Mouse (Mus musculus) forebrain, embryonic 11.5 days (tissue): ENCODE measurements around the gene Lrba. TPM values are rescaled to one million over a fixed set of nuclear protein-coding genes. Genes with fewer than 3 reads are reported as not detected.

Experiments
- ATAC-seq: fragments of 200-750 bp; cut with Nextera tagmentation; replicated peaks from 2 replicates; pipeline ENCODE4 v1.8.0; 2017; ENCODE audit warnings: moderate TSS enrichment; ENCODE audit not compliant: low FRiP score
- DNase-seq: peaks from one replicate; pipeline ENCODE4 v3.0.0-alpha.2; 2017; ENCODE audit warnings: low spot score
- H3K27ac ChIP-seq: fragments of 300-500 bp; sonication (generic); 2 replicates; pipeline ENCODE4 v1.5.1; 2014; ENCODE audit warnings: low read depth, low read length
- H3K27me3 ChIP-seq: fragments of 300-500 bp; sonication (generic); 2 replicates; pipeline ENCODE4 v1.6.1; 2014; ENCODE audit warnings: mild to moderate bottlenecking, low read length, mixed read lengths; ENCODE audit not compliant: control insufficient read depth, insufficient read depth
- H3K36me3 ChIP-seq: fragments of 300-500 bp; sonication (generic); 2 replicates; pipeline ENCODE4 v1.6.1; 2014; ENCODE audit warnings: mild to moderate bottlenecking, low read length, moderate library complexity, mixed read lengths; ENCODE audit not compliant: control insufficient read depth, insufficient read depth
- H3K4me1 ChIP-seq: fragments of 300-500 bp; sonication (generic); replicated peaks from 2 replicates; pipeline ENCODE4 v1.6.1; 2014; ENCODE audit warnings: low read length, mixed read lengths; ENCODE audit not compliant: control insufficient read depth, insufficient read depth
- H3K4me2 ChIP-seq: fragments of 300-500 bp; sonication (generic); 2 replicates; pipeline ENCODE4 v1.6.1; 2014; ENCODE audit warnings: low read depth, mild to moderate bottlenecking, low read length, moderate library complexity, mixed read lengths; ENCODE audit not compliant: severe bottlenecking
- H3K4me3 ChIP-seq: fragments of 300-500 bp; sonication (generic); 2 replicates; pipeline ENCODE4 v1.5.1; 2014; ENCODE audit warnings: low read depth, low read length
- H3K9ac ChIP-seq: fragments of 300-500 bp; sonication (generic); 2 replicates; pipeline ENCODE4 v1.6.1; 2014; ENCODE audit warnings: low read length
- H3K9me3 ChIP-seq: fragments of 300-500 bp; sonication (generic); 2 replicates; pipeline ENCODE4 v1.6.1; 2016; ENCODE audit warnings: low read length, mixed read lengths; ENCODE audit not compliant: control insufficient read depth
- WGBS: fragments of 180-500 bp; shearing (Covaris S2); extraction: QIAGEN DNeasy Blood & Tissue Kit; methylation state at CpG from one replicate; pipeline ENCODE4 v1.1.7; 2014; 5-methylcytosine and 5-hydroxymethylcytosine counted together
- polyA plus RNA-seq: library from polyadenylated mRNA; unstranded; fragments of >200 nt; fragmentation: Nextera tagmentation; extraction: Ambion mirVana; gene quantifications from 2 replicates; pipeline ENCODE4 v1.2.1, GENCODE M21; 2014

Gene Lrba
- polyA plus RNA-seq, 1 experiment from 2014 or later: 4.3 TPM

GRCm38 (mm10) chr3:86202449-86202848 lies 22.0 kb upstream of the Lrba start:
- H3K4me2 ChIP-seq: no peak overlapping the region
- H3K4me3 ChIP-seq: no peak overlapping the region
- no peaks in the 10 kb centered on the region for H3K9me3 ChIP-seq
- no peaks in the 10 kb centered on the region for H3K27me3 ChIP-seq
- no peak overlapping the region for H3K27ac ChIP-seq
- H3K9ac ChIP-seq: no peak overlapping the region
- DNase-seq (no peak), ATAC-seq (no peak)
- H3K36me3 ChIP-seq: no peaks in the 10 kb centered on the region
- no peaks in the 10 kb centered on the region; the same call in 1 of the 2 replicates for H3K4me1 ChIP-seq
- 98% methylated on average over 3 of the region's 3 CpGs for WGBS

GRCm38 (mm10) chr3:86204608-86205358 lies 19.7 kb upstream of the Lrba start:
- no peaks in the 10 kb centered on the region; the same call in 1 of the 2 replicates for H3K4me1 ChIP-seq
- H3K36me3 ChIP-seq: no peaks in the 10 kb centered on the region
- H3K9me3 ChIP-seq: no peaks in the 10 kb centered on the region
- no peak overlapping the region for H3K9ac ChIP-seq
- ATAC-seq (no peak), DNase-seq (no peak)
- WGBS: 20% methylated on average over 6 of the region's 6 CpGs
- H3K4me3 ChIP-seq: no peak overlapping the region
- H3K27ac ChIP-seq: no peak overlapping the region
- H3K27me3 ChIP-seq: no peaks in the 10 kb centered on the region
- no peak overlapping the region for H3K4me2 ChIP-seq

- no peak overlapping the region for H3K4me2 ChIP-seq
- no peak overlapping the region for H3K4me3 ChIP-seq
- H3K9ac ChIP-seq: no peak overlapping the region
- no peaks in the 10 kb centered on the region for H3K27me3 ChIP-seq
- H3K27ac ChIP-seq: no peak overlapping the region
- WGBS: 77% methylated on average over 2 of the region's 2 CpGs
- H3K4me1 ChIP-seq: no peaks in the 10 kb centered on the region; the same call in 1 of the 2 replicates
- DNase-seq (no peak), ATAC-seq (no peak)
- H3K9me3 ChIP-seq: no peaks in the 10 kb centered on the region
- no peaks in the 10 kb centered on the region for H3K36me3 ChIP-seq
Measured at GRCm38 (mm10) chr3:86206556-86206955, 17.9 kb upstream of the Lrba start.

GRCm38 (mm10) chr3:86210267-86210939 lies 14.1 kb upstream of the Lrba start:
- no peaks in the 10 kb centered on the region for H3K4me1 ChIP-seq
- no peak for ATAC-seq
- H3K4me2 ChIP-seq: no peak overlapping the region
- 91% methylated on average over 10 of the region's 10 CpGs for WGBS
- no peaks in the 10 kb centered on the region for H3K36me3 ChIP-seq
- DNase-seq: no peak
- no peaks in the 10 kb centered on the region for H3K27me3 ChIP-seq
- H3K27ac ChIP-seq: no peak overlapping the region
- H3K9me3 ChIP-seq: no peaks in the 10 kb centered on the region
- no peak overlapping the region for H3K4me3 ChIP-seq
- H3K9ac ChIP-seq: no peak overlapping the region

GRCm38 (mm10) chr3:86210959-86211358 lies 13.5 kb upstream of the Lrba start:
- WGBS: 91% methylated on average over 3 of the region's 3 CpGs
- H3K4me2 ChIP-seq: no peak overlapping the region
- no peak for DNase-seq
- H3K4me3 ChIP-seq: no peak overlapping the region
- H3K9me3 ChIP-seq: no peaks in the 10 kb centered on the region
- no peak for ATAC-seq
- no peaks in the 10 kb centered on the region for H3K4me1 ChIP-seq
- no peak overlapping the region for H3K9ac ChIP-seq
- H3K27ac ChIP-seq: no peak overlapping the region
- H3K27me3 ChIP-seq: no peaks in the 10 kb centered on the region
- no peaks in the 10 kb centered on the region for H3K36me3 ChIP-seq

GRCm38 (mm10) chr3:86214248-86214647 lies 10.2 kb upstream of the Lrba start:
- no peak overlapping the region for H3K4me2 ChIP-seq
- H3K27ac ChIP-seq: no peak overlapping the region
- H3K9me3 ChIP-seq: no peaks in the 10 kb centered on the region
- H3K27me3 ChIP-seq: no peaks in the 10 kb centered on the region
- WGBS: 90% methylated on average over 4 of the region's 4 CpGs
- no peak for ATAC-seq
- H3K9ac ChIP-seq: no peak overlapping the region
- no peak overlapping the region for H3K4me3 ChIP-seq
- no peaks in the 10 kb centered on the region for H3K4me1 ChIP-seq
- H3K36me3 ChIP-seq: no peaks in the 10 kb centered on the region
- no peak for DNase-seq

GRCm38 (mm10) chr3:86223634-86224313 lies 706 bp upstream of the Lrba start:
- Histone ChIP-seq H3K4me3 (peak overlapping the region; percentile 86), H3K9ac (peak overlapping the region; percentile 90), H3K9me3 (no peaks in the 10 kb centered on the region), H3K4me1 (no peaks in the 10 kb centered on the region; the same call in 1 of the 2 replicates), H3K27me3 (no peaks in the 10 kb centered on the region; the same call in 1 of the 2 replicates), H3K27ac (peak overlapping the region; percentile 71), H3K4me2 (peak overlapping the region; percentile 88), H3K36me3 (no peaks in the 10 kb centered on the region)
- ATAC-seq: peak; percentile 93
- 1% methylated on average over 79 of the region's 79 CpGs for WGBS
- peak; percentile 92 for DNase-seq

- no peak; the same call in 1 of the 2 replicates for ATAC-seq
- Histone ChIP-seq H3K27me3 (no peaks in the 10 kb centered on the region; the same call in 1 of the 2 replicates), H3K4me3 (peak overlapping the region; percentile 86), H3K9me3 (no peaks in the 10 kb centered on the region), H3K27ac (peak overlapping the region; percentile 71), H3K4me2 (peak overlapping the region; percentile 88), H3K9ac (peak overlapping the region; percentile 90), H3K36me3 (no peaks in the 10 kb centered on the region), H3K4me1 (no peaks in the 10 kb centered on the region; the same call in 1 of the 2 replicates)
- 0% methylated on average over 25 of the region's 28 CpGs for WGBS
- DNase-seq: no peak
Measured at GRCm38 (mm10) chr3:86224314-86224563, 241 bp upstream of the Lrba start.
